ENCODE assay signal across 8 mouse cellular contexts in the genomic region with DNA sequence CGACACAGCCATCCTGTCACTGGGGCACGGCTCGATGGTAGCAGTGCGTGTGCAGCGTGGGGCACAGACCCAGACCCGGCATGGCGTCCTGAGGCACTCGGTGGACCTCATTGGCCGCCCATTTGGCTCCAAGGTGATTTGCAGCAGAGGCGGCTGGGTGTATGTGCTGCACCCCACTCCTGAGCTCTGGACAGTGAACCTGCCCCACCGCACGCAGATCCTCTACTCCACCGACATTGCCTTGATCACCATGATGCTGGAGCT. TPM values are rescaled to one million over a fixed set of nuclear protein-coding genes. Genes with fewer than 3 reads are reported as not detected.
DNase-seq lines count a peak whose midpoint lies in the region; ATAC-seq and TF ChIP-seq lines count a peak whose summit lies in the region.

No protein-coding gene starts in this region.

- no peak for TF ChIP-seq CTCF in gastrocnemius, adult 2 months (IDR thresholded peaks at IDR 0.05)
- no peak for TF ChIP-seq CTCF in C2C12 (IDR thresholded peaks at IDR 0.05; ENCODE audit: control insufficient read depth, insufficient read depth, insufficient read length)

- peaks cover 16% of the 10 kb centered on the region for H3K79me3 ChIP-seq in C2C12 (ENCODE audit: low read depth)

- peaks cover 19% of the 10 kb centered on the region for H3K79me2 ChIP-seq in C2C12 (ENCODE audit: control insufficient read depth, insufficient read depth)

- WGBS in forebrain, embryonic 15.5 days, result 7% methylated on average over 13 of the region's 13 CpGs
- WGBS in liver, embryonic 15.5 days (ENCODE audit: insufficient replicate concordance), result 3% methylated on average over 13 of the region's 13 CpGs

- no peak for ATAC-seq in forebrain, embryonic 15.5 days (replicated peaks)
- ATAC-seq in liver, embryonic 15.5 days (ENCODE audit: insufficient read depth), result 0 out of 2 replicates have a peak, but pooled peaks have one; percentile 5

- peak overlapping the region; percentile 95 for H3K27ac ChIP-seq in gastrocnemius, adult 2 months
- no peak overlapping the region for H3K27ac ChIP-seq in forebrain, embryonic 15.5 days (replicated peaks)
- no peak overlapping the region for H3K27ac ChIP-seq in liver, embryonic 15.5 days (replicated peaks)

- peak overlapping the region; percentile 80 for H3K4me3 ChIP-seq in gastrocnemius, adult 2 months
- H3K4me3 ChIP-seq in C2C12 (ENCODE audit: insufficient read depth, poor library complexity, severe bottlenecking), result peak overlapping the region; percentile 97
- peak overlapping the region; percentile 96 for H3K4me3 ChIP-seq in forebrain, embryonic 15.5 days
- H3K4me3 ChIP-seq in liver, embryonic 15.5 days (replicated peaks), result peak overlapping the region; percentile 83

- peaks cover 27% of the 10 kb centered on the region for H3K36me3 ChIP-seq in C2C12 (ENCODE audit: control insufficient read depth, insufficient read depth)
- no peaks in the 10 kb centered on the region for H3K36me3 ChIP-seq in forebrain, embryonic 15.5 days
- peaks cover 20% of the 10 kb centered on the region; the same call in 1 of the 2 replicates for H3K36me3 ChIP-seq in liver, embryonic 15.5 days (replicated peaks)

- peak overlapping the region; percentile 82 for H3K9ac ChIP-seq in forebrain, embryonic 15.5 days (replicated peaks)
- H3K9ac ChIP-seq in liver, embryonic 15.5 days, result peak overlapping the region; percentile 43

- no peaks in the 10 kb centered on the region for H3K9me3 ChIP-seq in forebrain, embryonic 15.5 days
- H3K9me3 ChIP-seq in liver, embryonic 15.5 days (replicated peaks), result no peaks in the 10 kb centered on the region

- peaks cover 23% of the 10 kb centered on the region for H3K4me1 ChIP-seq in forebrain, embryonic 15.5 days
- peaks cover 33% of the 10 kb centered on the region for H3K4me1 ChIP-seq in liver, embryonic 15.5 days (replicated peaks)

- H3ac ChIP-seq in C2C12 (ENCODE audit: control insufficient read depth, insufficient read length, low read depth), result peak overlapping the region; percentile 98

- H3K27me3 ChIP-seq in C2C12 (ENCODE audit: control insufficient read depth, insufficient read depth, insufficient read length), result no peaks in the 10 kb centered on the region
- no peaks in the 10 kb centered on the region for H3K27me3 ChIP-seq in forebrain, embryonic 15.5 days
- peaks cover 23% of the 10 kb centered on the region for H3K27me3 ChIP-seq in liver, embryonic 15.5 days

- no peak for DNase-seq in gastrocnemius, adult 2 months
- no peak for DNase-seq in gastrocnemius, adult 18-20 months (ENCODE audit: low spot score)
- no peak for DNase-seq in layer of hippocampus, adult 18-20 months (ENCODE audit: low spot score in 2 of 2)
- no peak for DNase-seq in left cerebral cortex, adult 9 months (ENCODE audit: low spot score in 2 of 2)
- DNase-seq in ovary, postnatal 10 days (ENCODE audit: low spot score), result no peak

- H3K4me2 ChIP-seq in forebrain, embryonic 15.5 days (replicated peaks), result peak overlapping the region; percentile 97
- H3K4me2 ChIP-seq in liver, embryonic 15.5 days, result peak overlapping the region; percentile 78

- intact Hi-C loops in gastrocnemius, adult 2 months (cut with DNase I), result loop anchor here (5.0 kb wide), 1 partner anchor 34 kb away; the partner anchor contains the start of genes Apopt1 and Bag5

TF ChIP-seq in C2C12, 6 proteins besides CTCF, POLR2A, EP300 and RAD21:
- TF ChIP-seq MYOD1 (IDR thresholded peaks at IDR 0.05; ENCODE audit: control insufficient read depth, insufficient read length, low read depth) (no peak), FOSL1 (IDR thresholded peaks at IDR 0.05; ENCODE audit: insufficient read depth, low read length, poor library complexity, severe bottlenecking) (no peak), MYOG (IDR thresholded peaks at IDR 0.05; ENCODE audit: control insufficient read depth, extremely low read depth, insufficient read length) (no peak), CEBPB (IDR thresholded peaks at IDR 0.05; ENCODE audit: low read depth) (no peak), MAX (IDR thresholded peaks at IDR 0.05) (no peak), USF1 (IDR thresholded peaks at IDR 0.05; ENCODE audit: low read depth) (no peak)

RNA-seq across cellular contexts. Expression of gene Trmt61a, which starts 0.7 kb away (rescaled TPM):
- 1 to 10 TPM; 3.1 to 3.8 TPM for total RNA-seq in gastrocnemius, adult 2 months (2021)
- 1 to 10 TPM; 2.4 to 3.9 TPM for total RNA-seq in gastrocnemius, adult 18-20 months (2021)
- 32.1 TPM for polyA plus RNA-seq in C2C12 (2012; fragmentation: generic; extraction: Trizol)
- polyA plus RNA-seq in forebrain, embryonic 15.5 days (2015; fragmentation: Nextera tagmentation; extraction: Ambion mirVana), result 10.6 and 12.0 TPM in 2 replicates
- 5.9 and 7.3 TPM in 2 replicates for polyA plus RNA-seq in liver, embryonic 15.5 days (2015; fragmentation: Nextera tagmentation; extraction: Ambion mirVana)
- total RNA-seq in layer of hippocampus, adult 18-20 months (2021), result 10 to 100 TPM; 18.5 to 18.8 TPM

RNA-seq across cellular contexts. Expression of gene Ckb, which starts 6.5 kb away (rescaled TPM):
- 10 to 100 TPM in 1 of 2 experiments, 1 to 10 TPM in 1; 6.7 to 10.8 TPM for total RNA-seq in gastrocnemius, adult 2 months (2021)
- 10 to 100 TPM in 1 of 2 experiments, 1 to 10 TPM in 1; 5.9 to 12.2 TPM for total RNA-seq in gastrocnemius, adult 18-20 months (2021)
- 61.4 TPM for polyA plus RNA-seq in C2C12 (2012; fragmentation: generic; extraction: Trizol)
- 1,536 and 1,584 TPM in 2 replicates for polyA plus RNA-seq in forebrain, embryonic 15.5 days (2015; fragmentation: Nextera tagmentation; extraction: Ambion mirVana)
- 41.9 and 45.7 TPM in 2 replicates for polyA plus RNA-seq in liver, embryonic 15.5 days (2015; fragmentation: Nextera tagmentation; extraction: Ambion mirVana)
- 1,000 to 10,000 TPM; 1,388 to 1,396 TPM for total RNA-seq in layer of hippocampus, adult 18-20 months (2021)

RNA-seq across cellular contexts. Expression of gene Bag5, which starts 34.5 kb away (rescaled TPM):
- total RNA-seq in gastrocnemius, adult 2 months (2021), result 10 to 100 TPM; 14.7 to 19.2 TPM
- 10 to 100 TPM; 16.0 to 16.9 TPM for total RNA-seq in gastrocnemius, adult 18-20 months (2021)
- polyA plus RNA-seq in C2C12 (2012; fragmentation: generic; extraction: Trizol), result 20.6 TPM
- polyA plus RNA-seq in forebrain, embryonic 15.5 days (2015; fragmentation: Nextera tagmentation; extraction: Ambion mirVana), result 65.1 and 69.1 TPM in 2 replicates
- polyA plus RNA-seq in liver, embryonic 15.5 days (2015; fragmentation: Nextera tagmentation; extraction: Ambion mirVana), result 15.8 and 15.9 TPM in 2 replicates
- 10 to 100 TPM; 54.9 to 58.5 TPM for total RNA-seq in layer of hippocampus, adult 18-20 months (2021)

RNA-seq across cellular contexts. Expression of gene Apopt1, which starts 34.5 kb away (rescaled TPM):
- total RNA-seq in gastrocnemius, adult 2 months (2021), result 10 to 100 TPM; 37.4 to 46.7 TPM
- total RNA-seq in gastrocnemius, adult 18-20 months (2021), result 10 to 100 TPM; 40.5 to 43.5 TPM
- 29.9 TPM for polyA plus RNA-seq in C2C12 (2012; fragmentation: generic; extraction: Trizol)
- 48.2 and 48.7 TPM in 2 replicates for polyA plus RNA-seq in forebrain, embryonic 15.5 days (2015; fragmentation: Nextera tagmentation; extraction: Ambion mirVana)
- 18.1 and 18.2 TPM in 2 replicates for polyA plus RNA-seq in liver, embryonic 15.5 days (2015; fragmentation: Nextera tagmentation; extraction: Ambion mirVana)
- total RNA-seq in layer of hippocampus, adult 18-20 months (2021), result 10 to 100 TPM; 32.9 to 37.4 TPM

Comparison
In these comparisons a context has a peak if more than half of its experiments do, and no peak if none do; other contexts are left out.
1. RNA of gene Ckb, which starts 6.5 kb away (total RNA-seq): 1,388 to 1,396 TPM in layer of hippocampus, adult 18-20 months; 5.9 to 12.2 TPM in gastrocnemius, adult 18-20 months and 6.7 to 10.8 TPM in gastrocnemius, adult 2 months; every median in the first group is over 100 times any median in the second.
2. Peak in every context shown above with its lines, with median percentiles within 50 percentile points of each other: H3K4me3 ChIP-seq.